Mouse (Mus musculus): ENCODE measurements around the gene Sdhaf4.
"Not testable (repeated sequence)": the region's sequence is repeated elsewhere in the genome, so short reads cannot be mapped to it uniquely, and the experiment has no call there.

Sdhaf4 gene

DNA sequence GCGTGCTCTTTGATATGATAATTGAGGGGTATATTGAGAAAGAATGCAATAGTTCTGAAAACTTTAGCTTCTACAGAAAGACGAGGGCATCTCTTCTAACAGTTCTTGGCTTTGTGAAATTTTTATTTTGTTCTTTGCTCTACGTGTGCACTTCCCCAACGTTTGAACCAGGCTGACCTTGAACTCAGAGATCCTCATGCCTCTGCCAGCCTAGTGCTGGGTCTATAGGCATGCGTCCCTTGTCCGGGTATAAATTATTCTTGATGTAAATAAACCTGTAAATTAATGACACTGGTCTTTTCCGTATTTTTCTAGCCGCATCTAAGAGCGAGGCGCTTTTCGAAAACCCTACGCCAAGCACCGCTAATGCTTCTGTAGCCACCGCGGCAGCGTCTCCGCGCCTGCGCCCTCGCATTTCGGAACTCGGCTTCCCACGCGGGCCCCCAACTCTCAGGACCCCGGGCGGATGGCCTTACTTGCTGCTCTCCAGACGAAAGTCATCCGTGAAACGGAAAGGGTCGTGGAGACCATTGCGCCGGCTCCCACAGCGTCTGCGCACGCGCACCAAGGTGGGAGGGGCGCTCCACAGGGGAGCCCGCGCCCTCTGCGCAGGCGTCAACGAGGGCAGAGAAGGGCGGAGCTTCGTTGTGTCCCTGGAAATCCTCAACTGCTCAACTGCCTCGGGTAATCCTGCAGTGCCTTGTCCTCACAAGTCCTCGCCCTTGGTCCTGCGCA lies at the start of gene Sdhaf4:
Gene Sdhaf4, minus strand, starts transcription at position 587 of the 735 bp plus-strand sequence.
- DNase-seq (ENCODE audit: low spot score): peak; percentile 54

DNA sequence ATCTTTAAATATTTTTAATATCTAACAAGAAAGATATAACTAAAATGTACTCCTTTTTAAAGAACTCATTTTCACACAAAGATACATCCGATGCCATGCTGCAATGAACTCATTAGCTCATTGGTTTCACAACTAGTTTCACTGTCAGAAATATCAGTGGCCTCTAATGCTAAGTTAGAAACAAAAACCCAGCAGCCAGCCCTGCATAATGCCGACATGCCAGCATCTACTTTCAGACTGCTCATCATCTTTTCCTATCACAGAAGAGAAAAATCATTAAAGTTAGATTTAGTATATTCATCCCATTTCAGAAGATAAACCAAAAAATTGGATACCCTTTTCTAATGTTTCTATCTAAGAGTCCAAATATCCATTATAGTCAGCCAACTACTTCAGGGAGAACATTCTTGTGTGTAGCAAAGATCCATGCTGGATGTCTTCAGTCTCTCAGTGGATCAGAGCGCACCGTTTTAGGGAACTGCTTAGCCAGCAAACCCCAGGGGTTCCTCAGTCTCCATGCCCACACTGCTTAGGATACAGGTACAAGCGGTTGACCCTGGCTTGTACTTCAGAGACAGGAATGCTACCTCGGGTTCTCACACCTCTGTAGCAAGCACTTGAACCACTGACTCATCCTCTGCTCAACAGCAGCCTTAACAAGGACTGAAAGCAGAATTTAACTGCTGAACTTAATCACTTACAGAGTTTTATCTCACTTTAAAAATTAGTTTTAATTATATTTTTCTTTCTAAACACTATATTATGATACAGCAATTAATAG lies 41.5 kb upstream of the Sdhaf4 start:
- no peak for DNase-seq (ENCODE audit: low spot score)

DNA sequence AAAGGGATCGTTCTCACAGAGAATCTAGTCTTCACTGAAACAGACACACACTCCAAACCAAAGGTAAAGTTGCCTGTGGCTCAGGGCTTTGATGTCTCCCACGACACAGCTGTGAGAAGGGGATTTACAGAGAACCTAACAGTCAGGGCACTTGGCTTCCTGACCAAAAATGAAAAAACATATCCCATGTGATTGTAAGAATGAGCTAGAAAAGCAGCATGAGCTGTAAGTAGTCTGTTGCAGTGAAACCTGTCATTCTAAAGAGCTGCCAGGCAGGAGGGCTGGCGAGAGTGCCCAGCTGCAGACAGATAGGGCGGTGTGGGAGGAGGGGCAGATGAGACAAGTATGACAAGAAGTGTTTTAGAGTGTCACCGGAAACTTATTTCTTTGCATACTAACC lies 40.2 kb upstream of the Sdhaf4 start:
- no peak for DNase-seq (ENCODE audit: low spot score)

DNA sequence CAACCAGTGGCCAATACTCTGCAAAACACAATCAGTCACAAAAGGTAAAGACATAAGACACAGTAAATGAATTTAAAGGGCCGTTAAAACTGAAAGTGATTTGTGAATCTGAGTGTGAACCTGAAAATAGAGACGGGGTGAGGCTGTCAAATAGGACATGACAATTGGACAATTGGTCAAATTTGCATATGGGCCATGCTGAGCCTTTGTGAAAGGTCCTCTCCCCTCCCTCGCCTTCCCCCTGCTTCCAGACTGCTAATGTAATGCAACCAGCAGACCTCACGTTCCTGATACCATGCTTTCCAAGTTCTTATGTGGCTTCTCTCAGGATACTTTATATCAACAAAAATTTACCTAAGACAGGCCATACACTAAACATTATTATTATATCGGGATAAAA lies 37.6 kb upstream of the Sdhaf4 start:
- no peak for DNase-seq (ENCODE audit: low spot score)

DNA sequence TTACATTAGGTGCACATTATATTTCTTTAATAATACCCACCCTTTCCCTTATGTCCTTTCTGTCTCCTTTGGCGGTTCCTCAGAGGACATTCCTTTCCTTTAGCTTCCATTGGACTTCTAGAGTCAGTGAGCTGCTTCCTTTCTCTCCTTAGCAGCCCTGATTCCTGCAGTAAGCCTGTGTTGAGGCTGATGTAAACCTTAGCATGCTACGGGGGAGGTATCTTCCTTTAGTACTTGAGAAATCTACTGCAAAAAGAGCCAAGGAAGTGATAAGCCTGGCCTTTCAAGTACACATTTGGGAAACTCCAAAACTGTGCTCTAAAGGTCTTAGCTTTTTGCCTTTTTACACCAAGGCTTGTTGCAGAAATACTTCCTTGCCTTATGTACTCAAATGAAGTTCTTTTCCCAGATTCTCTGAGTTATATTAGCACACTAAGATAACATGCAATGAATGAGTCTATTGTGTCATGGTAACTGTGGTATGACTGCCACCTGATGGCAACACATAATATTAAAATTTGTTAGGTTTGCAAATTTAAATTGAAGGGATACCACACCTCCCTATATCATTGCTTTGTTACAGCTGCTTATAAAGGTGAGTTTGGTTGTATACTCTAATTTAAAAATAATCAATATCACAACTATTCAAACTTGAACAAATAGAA lies 28.4 kb upstream of the Sdhaf4 start:
- DNase-seq (ENCODE audit: low spot score): no peak

DNA sequence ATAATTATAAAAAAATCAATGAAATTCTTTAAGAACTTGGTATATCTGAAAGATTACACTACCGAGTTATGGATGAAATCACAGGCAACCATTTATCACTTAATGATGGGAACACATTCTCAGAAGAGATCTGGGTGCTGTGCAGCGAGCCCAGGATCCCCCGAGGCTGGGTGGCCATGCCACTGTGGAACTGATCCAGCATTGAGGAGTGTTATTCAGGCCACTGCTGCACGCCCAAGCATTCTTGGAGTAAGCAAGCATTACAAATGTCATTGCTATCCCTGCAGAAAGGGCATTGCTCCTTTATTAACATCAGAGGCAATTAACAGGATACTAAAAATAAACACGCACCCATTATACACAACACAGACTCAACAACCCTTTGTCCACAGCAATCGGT lies 5.4 kb upstream of the Sdhaf4 start:
- DNase-seq (ENCODE audit: low spot score): no peak

DNA sequence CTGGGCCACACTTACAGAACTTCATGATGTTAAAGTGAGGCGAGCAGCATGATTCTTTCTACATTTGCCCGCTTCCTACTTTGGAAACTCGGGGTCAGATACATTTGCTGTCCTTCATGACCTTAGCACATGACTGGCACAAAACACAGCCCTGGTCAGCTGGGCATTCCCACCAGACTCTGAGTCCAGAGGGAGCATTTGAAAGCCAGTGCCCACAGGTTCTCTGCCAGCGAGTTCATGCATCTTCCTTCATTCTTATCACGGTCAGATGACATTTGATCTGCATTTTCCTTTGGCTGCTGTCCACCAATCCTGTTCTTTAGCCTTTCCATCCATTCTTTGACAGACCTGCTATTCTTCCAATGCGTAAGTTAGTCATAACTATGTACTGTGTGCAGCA lies 4.6 kb upstream of the Sdhaf4 start:
- DNase-seq (ENCODE audit: low spot score): no peak

DNA sequence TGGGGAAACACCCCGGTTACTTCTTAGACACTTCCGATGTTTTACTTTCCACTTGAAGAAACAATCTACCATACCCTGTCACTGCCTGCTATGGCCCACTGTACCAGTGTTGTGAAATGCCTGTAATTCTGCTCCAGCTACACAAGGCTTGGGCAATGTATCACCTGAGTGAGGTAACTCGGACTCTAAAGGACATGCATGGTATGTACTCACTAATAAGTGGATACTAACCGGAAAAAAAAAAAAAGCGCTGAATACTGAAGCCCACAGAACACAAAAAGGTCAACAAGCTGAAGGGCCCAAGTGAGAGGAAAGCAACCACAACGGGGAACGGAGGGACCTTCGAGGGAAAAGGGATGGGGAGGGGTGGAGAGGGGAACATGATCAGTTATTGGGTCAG lies 2.2 kb upstream of the Sdhaf4 start:
- DNase-seq (ENCODE audit: low spot score): no peak

DNA sequence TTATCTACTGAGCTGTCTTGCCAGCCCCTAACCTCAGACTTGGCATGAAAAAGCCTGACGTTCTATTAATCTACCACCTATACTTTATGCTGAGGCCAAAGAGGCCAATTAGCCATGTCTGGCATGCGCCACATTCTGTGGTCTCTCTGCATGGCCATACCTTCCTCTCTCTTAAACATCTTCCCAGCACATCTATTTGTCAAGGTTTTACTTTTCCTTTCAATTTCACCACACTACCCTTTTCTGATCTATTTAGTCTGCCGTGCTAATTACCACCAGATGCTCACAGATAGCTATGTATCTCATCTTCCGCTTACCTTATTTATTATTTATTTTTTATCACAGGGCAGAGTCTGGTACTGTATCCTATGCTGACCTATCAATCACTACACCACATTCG lies 6.1 kb downstream of the Sdhaf4 start:
- no peak for DNase-seq (ENCODE audit: low spot score)

DNA sequence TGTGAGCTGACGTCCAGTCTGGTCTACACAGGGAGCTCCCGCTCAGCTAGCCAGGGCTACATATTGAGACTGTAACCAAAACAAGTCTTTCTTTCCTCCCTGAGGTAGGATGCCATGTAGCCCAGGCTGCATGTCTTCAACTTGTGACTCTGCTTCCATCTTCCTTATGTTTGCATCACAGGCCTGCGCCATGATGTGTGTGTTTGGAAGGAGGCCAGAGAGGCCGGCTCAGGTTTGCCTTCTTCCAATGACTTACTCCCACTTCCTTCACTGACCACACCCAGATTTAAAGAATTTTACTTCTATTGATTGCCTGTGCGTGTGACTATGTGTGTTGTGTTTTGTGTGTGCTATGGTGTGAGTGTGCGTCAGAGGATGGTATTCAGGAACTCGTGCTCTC lies 6.6 kb downstream of the Sdhaf4 start:
- no peak for DNase-seq (ENCODE audit: low spot score)

DNA sequence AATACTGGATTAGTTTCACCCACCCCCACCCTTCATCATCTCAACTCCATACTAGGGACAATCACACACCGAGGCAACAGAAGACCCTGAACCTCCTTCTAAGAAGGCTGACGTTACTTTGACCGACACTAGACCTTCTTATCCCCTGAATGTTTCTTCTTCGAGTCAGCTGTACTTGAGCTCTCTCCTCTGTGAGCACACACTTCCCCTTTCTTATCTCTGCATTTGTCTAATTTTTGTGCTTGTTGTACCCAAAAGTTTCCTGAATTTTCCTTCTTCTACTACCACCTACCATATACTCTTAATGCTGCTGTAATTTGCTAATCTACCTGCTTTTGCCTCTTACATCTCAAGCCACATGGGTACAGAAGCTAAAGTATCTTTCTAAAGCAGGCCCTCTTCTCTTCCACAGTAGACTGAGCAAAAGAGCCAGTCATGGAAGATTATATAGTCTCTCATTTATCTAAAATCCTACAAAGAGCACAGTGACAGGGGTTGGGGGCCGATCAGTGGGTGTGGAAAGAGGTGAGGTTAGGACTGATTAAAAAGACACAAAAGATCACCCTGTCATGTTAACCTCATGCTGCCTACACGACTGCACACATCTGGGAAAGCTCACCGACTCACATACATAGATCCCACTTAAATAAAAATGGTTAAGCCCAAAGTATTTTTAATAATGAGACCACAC lies 7.2 kb downstream of the Sdhaf4 start:
- no peak for DNase-seq (ENCODE audit: low spot score)

DNA sequence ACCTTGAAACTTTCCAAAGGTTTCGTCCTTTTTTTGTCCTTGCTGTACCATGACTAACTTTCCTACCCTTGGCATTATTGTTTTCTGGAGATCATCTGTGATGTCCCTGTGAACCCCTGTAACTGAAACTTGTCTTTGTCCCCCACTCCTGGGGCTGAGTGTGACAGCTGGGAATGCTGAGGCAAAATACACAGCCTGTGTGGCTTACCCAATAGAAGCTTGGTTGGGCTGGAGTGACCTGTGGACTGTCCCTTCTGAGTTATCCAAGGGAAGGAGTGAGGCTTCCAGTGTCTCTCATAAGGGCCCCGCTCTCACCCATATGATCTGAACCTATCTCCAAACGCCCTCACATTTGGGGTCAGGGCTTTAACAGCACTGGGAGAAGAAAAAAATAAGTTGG lies 8.0 kb downstream of the Sdhaf4 start:
- no peak for DNase-seq (ENCODE audit: low spot score)

DNA sequence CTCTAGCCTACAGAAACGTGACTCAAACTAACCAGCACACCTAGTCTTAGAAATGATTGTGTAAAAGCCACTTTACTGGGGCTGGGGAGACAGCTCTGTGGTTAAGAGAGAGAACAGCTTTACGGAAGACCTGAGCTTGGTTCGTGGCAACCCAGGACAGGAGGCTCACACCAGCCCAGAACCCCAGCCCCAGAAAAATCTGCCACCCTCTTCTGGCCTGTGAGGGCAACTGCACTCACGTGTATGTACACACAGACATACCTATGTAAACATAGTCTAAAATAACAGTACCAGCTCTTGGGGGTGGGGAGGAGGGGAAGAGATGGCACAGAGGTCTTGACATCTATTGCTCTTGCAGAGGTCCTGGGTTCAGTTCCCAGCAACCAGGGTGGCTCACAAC lies 10.0 kb downstream of the Sdhaf4 start:
- DNase-seq (ENCODE audit: low spot score): no peak

DNA sequence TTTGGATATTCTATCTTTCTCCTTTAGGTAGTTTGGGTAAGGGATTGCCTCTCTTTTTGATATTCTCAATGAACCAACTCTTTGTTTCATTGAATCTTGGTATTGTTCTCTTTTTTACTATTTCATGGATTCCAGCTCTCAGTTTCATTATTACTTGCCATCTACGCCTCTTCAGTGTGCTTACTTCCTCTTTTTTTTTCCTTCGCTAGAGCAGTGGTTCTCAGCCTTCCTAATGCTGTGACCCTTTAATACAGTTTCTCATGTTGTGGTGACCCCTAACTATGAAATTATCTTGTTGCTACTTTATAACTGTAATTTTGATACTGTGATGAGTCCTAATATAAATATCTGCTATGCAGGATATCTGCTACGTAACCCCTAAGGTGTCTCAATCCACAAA lies 22.3 kb downstream of the Sdhaf4 start:
- no peak for DNase-seq (ENCODE audit: low spot score)

DNA sequence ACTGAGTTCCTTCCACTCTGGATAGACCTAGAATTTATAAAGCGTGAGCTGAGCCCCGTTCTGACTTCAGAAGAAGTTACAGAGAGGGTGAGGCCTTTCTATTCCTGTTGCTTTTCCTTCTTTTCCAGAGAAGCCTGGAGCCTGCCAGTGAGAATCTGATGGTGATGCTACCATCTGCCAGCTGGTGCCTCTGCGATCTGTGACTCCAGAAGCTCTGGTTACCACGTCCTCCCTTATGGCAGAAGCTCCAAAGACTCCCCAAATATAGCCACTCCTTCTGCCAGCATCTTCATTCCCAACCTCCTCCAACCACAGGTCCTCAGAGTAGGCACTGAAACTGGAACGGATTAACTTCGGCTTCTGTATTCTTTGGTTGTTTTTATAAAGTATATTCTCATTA lies 27.2 kb downstream of the Sdhaf4 start:
- no peak for DNase-seq (ENCODE audit: low spot score)

DNA sequence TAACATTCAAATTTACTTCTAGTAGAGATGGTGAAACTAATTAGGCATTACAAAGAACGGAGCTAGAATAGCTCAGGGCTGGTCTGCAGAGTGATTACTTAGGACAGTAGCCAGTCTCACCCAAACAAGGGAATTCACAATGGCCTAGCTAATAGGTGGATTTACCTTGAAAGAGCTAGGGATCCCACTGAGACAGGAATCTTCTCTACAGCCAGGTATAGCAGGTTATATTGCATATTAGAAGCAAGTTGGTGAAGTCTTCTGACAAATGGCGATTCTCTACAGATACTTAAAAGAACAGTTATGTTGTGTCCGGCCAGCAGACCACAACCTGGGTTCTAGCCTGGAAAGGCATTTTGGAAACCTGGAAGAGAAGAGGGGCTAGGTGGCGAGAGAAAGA lies 34.3 kb downstream of the Sdhaf4 start:
- not testable (repeated sequence) for DNase-seq (ENCODE audit: low spot score)

DNA sequence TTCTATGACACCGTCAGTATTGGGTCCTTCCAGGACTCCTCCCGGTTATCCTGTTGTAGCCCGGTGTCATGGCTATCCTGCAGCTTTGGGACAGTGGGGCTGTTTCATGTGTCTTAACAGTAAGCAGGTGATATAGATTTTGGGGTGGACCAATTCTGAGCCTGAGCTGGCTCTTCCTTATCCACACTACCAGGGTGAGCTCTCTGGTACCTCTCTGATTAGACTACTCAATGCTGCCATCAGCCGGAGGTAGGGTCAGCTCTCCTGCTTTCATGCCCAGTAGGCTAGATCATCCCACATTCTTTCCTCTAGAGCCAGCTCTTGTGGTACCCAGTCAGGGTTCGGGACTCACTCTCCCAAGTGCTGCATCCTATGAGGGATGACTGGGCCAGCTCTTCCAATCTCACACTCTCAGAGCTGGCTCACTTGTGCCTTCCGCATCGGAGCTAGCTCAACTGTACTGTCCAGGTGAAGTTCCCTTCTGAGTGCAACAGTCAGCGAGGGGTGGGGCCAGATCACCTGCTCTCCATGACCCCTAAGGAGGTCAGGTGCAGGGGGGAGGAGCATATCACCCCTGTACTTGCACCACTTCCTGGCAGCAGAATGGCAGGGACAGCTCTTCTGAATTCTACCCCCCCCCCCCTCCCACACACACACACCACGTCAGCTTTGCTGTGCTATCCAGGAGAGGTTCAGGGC lies 37.3 kb downstream of the Sdhaf4 start:
- DNase-seq (ENCODE audit: low spot score): no peak

DNA sequence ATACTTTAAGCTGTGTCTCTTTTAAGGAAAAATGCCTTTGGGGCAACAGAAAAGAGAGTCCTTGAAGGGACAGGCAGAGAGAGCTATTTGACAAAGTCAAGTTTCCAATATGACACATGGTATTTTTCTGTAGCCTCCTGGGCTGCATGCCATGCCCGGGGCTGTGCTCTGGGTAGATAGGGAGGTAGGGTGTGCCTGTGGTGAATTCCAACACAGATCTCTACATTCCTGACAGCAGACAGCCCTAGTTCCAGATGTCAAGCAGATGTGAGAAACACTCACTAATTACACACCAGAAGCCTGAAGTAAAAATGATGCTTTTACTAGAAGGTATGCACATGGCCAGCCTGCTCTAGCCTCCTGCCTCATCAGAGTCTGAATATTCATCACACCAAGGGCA lies 39.2 kb downstream of the Sdhaf4 start:
- no peak for DNase-seq (ENCODE audit: low spot score)

DNA sequence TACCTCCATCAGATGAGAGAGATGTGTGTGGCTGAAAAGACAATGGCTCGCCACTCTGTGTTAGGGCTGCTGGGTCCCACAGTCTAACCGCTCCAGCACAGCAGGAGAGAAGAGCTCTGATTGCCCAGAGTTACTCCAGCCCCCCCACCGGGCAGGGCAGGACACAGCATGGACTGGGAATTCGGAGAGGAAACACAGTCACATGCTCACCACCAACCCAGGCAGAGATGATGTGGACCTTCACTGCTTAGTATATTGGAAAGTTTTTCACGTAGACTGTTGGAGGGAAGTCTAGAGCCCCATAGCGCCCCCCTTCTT lies 46.1 kb downstream of the Sdhaf4 start:
- no peak for DNase-seq (ENCODE audit: low spot score)

DNA sequence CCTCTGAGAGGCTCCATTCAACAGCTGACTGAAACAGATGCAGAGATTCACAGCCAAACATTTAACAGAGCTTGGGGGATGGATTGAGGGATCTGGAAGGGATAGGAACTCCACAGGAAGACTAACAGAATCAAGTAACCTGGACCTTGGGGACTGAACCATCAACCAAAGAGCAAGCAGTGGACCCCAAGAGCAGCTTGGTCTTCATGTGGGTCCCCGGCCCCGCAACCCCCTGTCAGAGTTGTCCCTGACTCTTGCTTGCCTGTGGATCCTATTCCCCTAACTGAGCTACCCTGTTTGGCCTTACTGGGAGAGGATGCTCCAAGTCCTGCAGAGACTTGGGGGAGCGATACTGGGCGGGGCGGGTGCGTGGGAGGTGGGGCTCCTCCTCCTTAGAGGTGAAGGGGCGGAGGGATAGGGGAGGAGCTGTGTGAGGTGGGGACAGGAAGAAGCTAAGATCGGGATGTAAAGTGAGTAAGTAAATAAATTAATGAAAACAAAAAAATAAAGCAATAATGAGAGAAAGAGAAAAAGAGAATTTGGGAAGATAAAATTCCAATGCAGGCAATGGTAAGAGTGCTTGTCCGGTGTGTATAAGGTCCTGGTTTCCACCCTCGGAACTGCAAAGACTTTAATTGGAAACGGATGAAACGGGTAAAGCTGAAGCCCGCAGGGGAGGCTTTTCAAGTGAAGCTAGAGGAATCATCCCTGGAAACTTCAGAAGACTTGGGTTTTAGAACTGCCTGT lies 46.6 kb downstream of the Sdhaf4 start:
- DNase-seq (ENCODE audit: low spot score): no peak

DNA sequence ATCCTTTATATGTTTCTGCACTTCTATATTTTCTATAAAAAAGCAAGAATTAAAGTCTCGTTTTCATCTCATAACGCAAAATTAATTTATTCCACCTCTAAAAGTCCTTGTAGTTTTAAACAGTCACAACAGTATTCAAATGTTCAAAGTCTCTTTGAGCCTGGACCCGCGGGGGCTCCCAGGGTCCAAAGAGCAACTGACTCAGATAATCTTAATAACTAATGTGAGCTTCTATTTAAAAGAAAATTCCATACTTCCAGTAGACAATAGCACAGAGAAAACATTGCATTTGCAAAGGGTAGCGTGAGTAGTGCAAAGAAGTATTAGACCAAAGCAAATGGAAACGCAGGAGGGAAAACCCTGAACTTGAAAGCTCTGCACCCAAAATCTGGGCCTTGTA lies 47.4 kb downstream of the Sdhaf4 start:
- no peak for DNase-seq (ENCODE audit: low spot score)

Measured in urinary bladder, postnatal 10 days (tissue).